11 mouse cellular contexts compared by ENCODE assay signal in genomic region chr12:12738631-12739331, GRCm38 (mm10).
A peak's percentile ranks its signal among the peaks of the same experiment; 100 is the strongest.
DNase-seq lines count a peak whose midpoint lies in the region; ATAC-seq lines count a peak whose summit lies in the region.
"Had no signal": no experiment of that assay in that cellular context is flagged by ENCODE, and none has a peak within 500 bp of the region (broad histone marks: within the 10 kb centered on the region; RNA-seq: fewer than 3 reads in every experiment).

No protein-coding gene starts in this region.

- 51% methylated on average over 12 of the region's 12 CpGs for WGBS in heart, embryonic 10.5 days
- WGBS in midbrain, embryonic 12.5 days, result 36% methylated on average over 12 of the region's 12 CpGs
- 54% methylated on average over 12 of the region's 12 CpGs for WGBS in midbrain, embryonic 11.5 days
- WGBS in forebrain, embryonic 12.5 days, result 21% methylated on average over 12 of the region's 12 CpGs
- 33% methylated on average over 12 of the region's 12 CpGs for WGBS in midbrain, embryonic 15.5 days

- H3K9me3 ChIP-seq in heart, embryonic 10.5 days, result no peaks in the 10 kb centered on the region
- H3K9me3 ChIP-seq in midbrain, embryonic 12.5 days, result no peaks in the 10 kb centered on the region
- H3K9me3 ChIP-seq in midbrain, embryonic 11.5 days (ENCODE audit: control insufficient read depth, low read length), result no peaks in the 10 kb centered on the region
- H3K9me3 ChIP-seq in forebrain, embryonic 12.5 days, result no peaks in the 10 kb centered on the region
- H3K9me3 ChIP-seq in midbrain, embryonic 15.5 days, result no peaks in the 10 kb centered on the region

- H3K27me3 ChIP-seq in heart, embryonic 10.5 days (ENCODE audit: insufficient read depth, poor library complexity, severe bottlenecking), result no peaks in the 10 kb centered on the region
- no peaks in the 10 kb centered on the region for H3K27me3 ChIP-seq in midbrain, embryonic 12.5 days
- no peaks in the 10 kb centered on the region for H3K27me3 ChIP-seq in midbrain, embryonic 11.5 days (ENCODE audit: control insufficient read depth, insufficient read depth, low read length)
- H3K27me3 ChIP-seq in forebrain, embryonic 12.5 days, result no peaks in the 10 kb centered on the region
- H3K27me3 ChIP-seq in midbrain, embryonic 15.5 days (replicated peaks), result no peaks in the 10 kb centered on the region
- H3K27me3 ChIP-seq: megakaryocyte, embryonic 14.5 days had no signal

- H3K4me1 ChIP-seq in heart, embryonic 10.5 days, result no peaks in the 10 kb centered on the region; the same call in 1 of the 2 replicates
- H3K4me1 ChIP-seq in midbrain, embryonic 12.5 days, result peaks cover 13% of the 10 kb centered on the region
- 0 out of 2 replicates have a peak, but pooled peaks cover 2% of the 10 kb centered on the region for H3K4me1 ChIP-seq in midbrain, embryonic 11.5 days (ENCODE audit: control insufficient read depth, insufficient read depth, low read length)
- peaks cover 15% of the 10 kb centered on the region for H3K4me1 ChIP-seq in forebrain, embryonic 12.5 days
- peaks cover 11% of the 10 kb centered on the region for H3K4me1 ChIP-seq in midbrain, embryonic 15.5 days

- H3K9ac ChIP-seq in midbrain, embryonic 12.5 days (replicated peaks), result no peak overlapping the region
- H3K9ac ChIP-seq in midbrain, embryonic 11.5 days (ENCODE audit: low read length), result no peak overlapping the region
- no peak overlapping the region for H3K9ac ChIP-seq in forebrain, embryonic 12.5 days
- no peak overlapping the region for H3K9ac ChIP-seq in midbrain, embryonic 15.5 days

- H3K4me2 ChIP-seq in midbrain, embryonic 12.5 days (replicated peaks), result no peak overlapping the region
- H3K4me2 ChIP-seq in midbrain, embryonic 11.5 days, result no peak overlapping the region
- no peak overlapping the region for H3K4me2 ChIP-seq in forebrain, embryonic 12.5 days
- no peak overlapping the region for H3K4me2 ChIP-seq in midbrain, embryonic 15.5 days

- no peaks in the 10 kb centered on the region for H3K36me3 ChIP-seq in heart, embryonic 10.5 days
- H3K36me3 ChIP-seq in midbrain, embryonic 12.5 days, result no peaks in the 10 kb centered on the region
- H3K36me3 ChIP-seq in midbrain, embryonic 11.5 days (ENCODE audit: control insufficient read depth, insufficient read depth, low read length), result no peaks in the 10 kb centered on the region
- no peaks in the 10 kb centered on the region for H3K36me3 ChIP-seq in forebrain, embryonic 12.5 days (replicated peaks)
- H3K36me3 ChIP-seq in midbrain, embryonic 15.5 days (replicated peaks), result no peaks in the 10 kb centered on the region

- ATAC-seq in midbrain, embryonic 12.5 days (ENCODE audit: low FRiP score, low read depth), result 0 out of 2 replicates have a peak, but pooled peaks have one; percentile 44
- no peak for ATAC-seq in midbrain, embryonic 11.5 days (ENCODE audit: low FRiP score)
- ATAC-seq in forebrain, embryonic 12.5 days (ENCODE audit: low FRiP score), result peak; percentile 87
- peak; percentile 45; the same call in 1 of the 2 replicates for ATAC-seq in midbrain, embryonic 15.5 days (replicated peaks)

- DNase-seq in heart, embryonic 10.5 days (ENCODE audit: low spot score), result no peak
- DNase-seq in heart, adult 9 months (ENCODE audit: low spot score in 2 of 2), result no peak
- no peak for DNase-seq in midbrain, embryonic 11.5 days (ENCODE audit: low spot score, missing footprints)
- no peak for DNase-seq in natural killer cell, adult 2 months (ENCODE audit: low spot score in 2 of 2)
- no peak for DNase-seq in layer of hippocampus, postnatal 36 days
- DNase-seq: kidney, adult 18-20 months; right cerebral cortex, adult 18-20 months had no signal

- H3K4me3 ChIP-seq in heart, embryonic 10.5 days, result no peak overlapping the region
- H3K4me3 ChIP-seq in midbrain, embryonic 12.5 days, result no peak overlapping the region
- no peak overlapping the region for H3K4me3 ChIP-seq in midbrain, embryonic 11.5 days (ENCODE audit: low read depth, low read length)
- H3K4me3 ChIP-seq in forebrain, embryonic 12.5 days (replicated peaks), result no peak overlapping the region
- H3K4me3 ChIP-seq in midbrain, embryonic 15.5 days, result no peak overlapping the region
- H3K4me3 ChIP-seq: megakaryocyte, embryonic 14.5 days had no signal

- 0 out of 2 replicates have a peak overlapping the region, but pooled peaks have one; percentile 2 for H3K27ac ChIP-seq in heart, embryonic 10.5 days
- no peak overlapping the region for H3K27ac ChIP-seq in midbrain, embryonic 12.5 days (replicated peaks)
- H3K27ac ChIP-seq in midbrain, embryonic 11.5 days (ENCODE audit: low read depth, low read length), result no peak overlapping the region
- H3K27ac ChIP-seq in forebrain, embryonic 12.5 days, result peak overlapping the region; percentile 81
- no peak overlapping the region for H3K27ac ChIP-seq in midbrain, embryonic 15.5 days

Comparison
In these comparisons a context has a peak if more than half of its experiments do, and no peak if none do; other contexts are left out.
1. H3K27ac ChIP-seq: peak in heart, embryonic 10.5 days (single experiment) and forebrain, embryonic 12.5 days (single experiment); none in midbrain, embryonic 12.5 days (single experiment), midbrain, embryonic 11.5 days (single experiment) and midbrain, embryonic 15.5 days (single experiment).